Mouse (Mus musculus): ENCODE results near the gene Kcnq4.

DNA sequence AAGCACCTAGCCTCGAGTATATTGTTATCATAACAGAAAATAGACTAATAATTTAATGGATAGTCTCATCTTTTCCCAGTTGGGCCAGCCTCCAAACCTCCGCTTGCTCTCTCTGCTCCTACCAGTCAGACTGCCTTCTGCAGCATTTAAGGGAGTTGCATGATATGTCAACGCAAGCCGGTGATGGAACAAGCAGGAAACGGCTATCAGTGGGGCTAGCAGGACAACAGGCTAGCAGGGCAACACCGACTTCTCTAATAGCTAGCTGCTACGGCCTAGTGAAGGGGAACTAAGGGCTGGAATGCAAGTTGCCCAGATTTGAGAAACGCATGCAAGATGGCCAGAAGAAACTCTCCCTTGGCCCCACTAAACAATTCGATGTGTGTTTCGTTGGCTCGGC is 20.6 kb downstream of the Kcnq4 start:
- TF ChIP-seq CTCF (IDR thresholded peaks at IDR 0.05; ENCODE audit: extremely low read depth, insufficient read depth, low read length) (no peak), POLR2A (IDR thresholded peaks at IDR 0.05; ENCODE audit: extremely low read depth, insufficient read depth, low read length) (no peak)
